Mouse (Mus musculus) layer of hippocampus, postnatal 25 days (tissue): ENCODE measurements around the gene Kpna1. TPM values are rescaled to one million over a fixed set of nuclear protein-coding genes. Genes with fewer than 3 reads are reported as not detected.
"Not testable (repeated sequence)": the region's sequence is repeated elsewhere in the genome, so short reads cannot be mapped to it uniquely, and the experiment has no call there.

Source experiments
- DNase-seq, 2 experiments: peaks; one replicate each; pipeline ENCODE4 v3.0.0; 2022; ENCODE audit warnings: mixed read lengths in 2 of 2, low spot score in 1 of 2; ENCODE audit errors: extremely low spot score in 1 of 2
- total RNA-seq, 2 experiments: library from RNA; stranded (reverse); gene quantifications; 2 replicates each; pipeline ENCODE4 v1.2.3; 2021

The Kpna1 gene
- total RNA-seq, 2 experiments from 2014 or later: 125 to 138 TPM

DNA sequence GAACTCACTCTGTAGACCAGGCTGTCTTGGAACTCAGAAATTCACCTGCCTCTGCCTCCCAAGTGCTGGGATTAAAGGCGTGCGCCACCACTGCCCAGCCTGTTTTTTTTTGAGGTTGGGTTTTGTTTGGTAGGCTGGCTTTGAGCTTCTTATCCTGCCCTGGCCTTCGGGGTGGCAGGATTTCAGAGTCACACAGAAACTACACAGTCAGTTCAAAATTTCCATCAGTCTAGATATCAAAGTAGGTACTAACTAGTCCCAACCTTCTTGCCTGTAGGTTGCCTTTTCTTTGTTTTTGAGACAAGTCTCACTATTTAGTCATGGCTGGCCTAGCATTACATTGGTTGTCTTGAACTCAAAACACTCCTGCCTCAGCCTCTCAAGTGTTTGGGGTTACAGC lies 5.9 kb downstream of the Kpna1 start:
- no peak for DNase-seq

DNA sequence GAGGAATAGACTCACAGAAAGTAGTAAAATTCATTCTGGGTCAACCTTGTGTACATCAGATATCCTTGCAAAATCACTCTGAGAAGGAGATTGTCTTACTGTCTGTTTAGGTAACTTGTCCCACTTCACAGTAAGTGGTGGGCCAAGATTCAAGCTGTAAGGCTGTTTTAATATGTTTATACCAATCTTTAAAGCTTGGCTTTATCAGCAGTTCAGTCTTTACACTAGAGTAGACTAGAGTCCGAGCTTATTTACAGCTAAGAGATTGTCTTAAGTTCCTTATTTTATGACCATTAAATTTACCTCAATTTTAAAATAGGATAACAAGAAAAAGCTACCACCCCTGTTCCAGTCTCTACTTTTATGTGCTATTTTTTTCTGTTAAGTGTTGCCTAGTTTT lies 9.4 kb downstream of the Kpna1 start:
- no peak for DNase-seq

DNA sequence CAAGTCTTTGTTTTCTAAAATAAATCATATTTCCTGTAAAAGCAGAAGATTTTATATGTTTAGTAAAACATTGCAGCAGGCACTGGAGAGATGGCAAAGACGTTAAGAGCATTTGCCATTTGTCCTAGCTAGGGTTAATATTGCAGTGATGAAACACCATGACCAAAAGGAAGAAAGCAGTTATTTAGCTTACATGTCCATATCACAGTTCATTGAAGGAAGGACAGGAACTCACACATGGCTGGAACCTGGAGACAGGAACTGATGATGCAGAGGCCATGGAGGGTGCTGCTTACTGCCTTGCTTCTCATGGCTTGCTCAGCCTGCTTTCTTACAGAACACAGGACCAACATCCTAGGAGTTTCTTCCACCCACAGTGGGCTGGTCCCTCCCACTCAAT lies 13.8 kb downstream of the Kpna1 start:
- DNase-seq: no peak

DNA sequence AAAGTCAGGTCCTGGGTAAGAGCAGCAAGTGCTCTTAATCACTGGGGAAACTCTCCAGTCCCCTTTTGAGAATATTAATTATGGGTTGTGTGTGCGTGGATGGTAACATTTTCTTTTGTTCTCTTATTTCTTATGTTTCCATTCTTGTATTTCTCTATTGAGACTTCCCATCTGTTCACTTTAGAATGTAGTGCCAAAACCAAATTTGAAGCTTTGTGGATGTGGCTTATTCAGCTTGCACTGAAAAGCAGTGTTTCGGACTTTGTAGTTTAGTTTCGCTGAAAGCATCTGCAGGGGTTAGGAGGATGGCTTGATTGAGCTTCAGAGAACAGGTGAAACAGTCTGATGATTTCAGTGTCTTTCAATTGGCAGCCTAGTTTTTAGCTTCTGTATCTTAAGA lies 14.8 kb downstream of the Kpna1 start:
- no peak for DNase-seq

DNA sequence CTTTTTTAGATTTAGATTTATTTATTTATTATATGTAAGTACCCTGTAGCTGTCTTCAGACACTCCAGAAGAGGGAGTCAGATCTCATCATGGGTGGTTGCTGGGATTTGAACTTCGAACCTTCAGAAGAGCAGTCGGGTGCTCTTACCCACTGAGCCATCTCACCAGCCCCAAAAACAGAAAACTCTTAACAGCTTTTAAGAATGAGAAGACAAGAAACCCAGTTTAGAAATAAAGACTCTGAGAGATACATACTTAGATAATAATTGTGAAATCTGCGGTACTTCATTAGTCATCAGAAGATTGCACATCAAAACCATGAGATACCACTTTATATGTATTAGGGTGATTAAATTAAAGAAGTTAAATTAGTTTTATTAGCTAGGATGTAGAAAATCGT lies 20.3 kb downstream of the Kpna1 start:
- DNase-seq: not testable (repeated sequence)

DNA sequence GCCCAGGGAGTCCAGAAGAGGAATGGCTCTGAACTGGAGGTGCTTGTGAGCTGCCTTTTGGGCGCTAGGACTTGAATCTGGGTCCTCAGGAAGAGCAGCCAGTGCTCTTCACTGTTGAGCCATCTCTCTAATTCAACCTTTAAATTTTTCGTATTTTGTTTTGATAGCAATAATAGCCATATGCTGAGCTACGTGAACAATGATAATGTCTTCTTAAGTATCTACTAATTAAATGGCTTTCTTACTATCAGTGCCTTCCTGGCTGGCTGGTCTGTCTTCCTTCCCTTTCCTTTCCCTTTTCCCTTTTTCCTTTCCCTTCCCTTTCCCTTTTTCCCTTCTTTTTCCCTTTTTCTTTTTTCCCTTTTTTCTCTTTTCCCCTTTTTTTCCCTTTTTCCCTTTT lies 29.8 kb downstream of the Kpna1 start:
- DNase-seq: no peak

DNA sequence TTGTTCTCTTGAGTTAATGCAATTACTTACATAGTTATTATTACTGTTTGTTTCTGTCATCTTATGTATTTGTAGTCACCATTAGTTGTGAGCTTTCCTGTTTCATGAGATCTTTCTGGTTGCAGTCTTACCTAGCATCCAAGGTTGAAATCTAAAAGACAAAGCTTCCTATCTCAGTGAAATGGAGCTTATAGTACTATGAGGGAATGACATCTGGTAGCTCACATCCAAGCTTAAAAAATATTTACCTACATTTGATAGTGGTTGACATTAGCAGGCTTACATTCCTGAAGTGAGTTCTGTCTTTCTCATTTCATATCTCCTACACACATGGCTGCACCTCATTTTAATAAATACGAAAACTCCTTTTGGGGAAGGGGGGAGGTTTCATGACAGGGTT lies 37.8 kb downstream of the Kpna1 start:
- no peak for DNase-seq

DNA sequence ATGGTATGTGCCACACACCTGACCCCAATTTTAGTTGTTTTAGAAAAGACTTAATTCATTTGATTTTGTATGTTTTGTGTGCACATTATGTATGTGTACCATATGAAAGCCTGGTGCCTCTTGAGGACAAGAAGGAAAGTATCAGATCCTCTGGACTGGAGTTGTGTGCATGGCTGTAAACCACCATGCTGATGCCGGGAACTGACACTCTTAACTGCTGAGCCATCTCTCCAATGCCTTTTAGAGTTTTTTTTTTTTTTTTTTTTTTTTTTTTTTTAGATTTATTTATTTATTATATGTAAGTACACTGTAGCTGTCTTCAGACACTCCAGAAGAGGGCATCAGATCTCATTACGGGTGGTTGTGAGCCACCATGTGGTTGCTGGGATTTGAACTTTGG lies 49.6 kb downstream of the Kpna1 start:
- not testable (repeated sequence) for DNase-seq

DNA sequence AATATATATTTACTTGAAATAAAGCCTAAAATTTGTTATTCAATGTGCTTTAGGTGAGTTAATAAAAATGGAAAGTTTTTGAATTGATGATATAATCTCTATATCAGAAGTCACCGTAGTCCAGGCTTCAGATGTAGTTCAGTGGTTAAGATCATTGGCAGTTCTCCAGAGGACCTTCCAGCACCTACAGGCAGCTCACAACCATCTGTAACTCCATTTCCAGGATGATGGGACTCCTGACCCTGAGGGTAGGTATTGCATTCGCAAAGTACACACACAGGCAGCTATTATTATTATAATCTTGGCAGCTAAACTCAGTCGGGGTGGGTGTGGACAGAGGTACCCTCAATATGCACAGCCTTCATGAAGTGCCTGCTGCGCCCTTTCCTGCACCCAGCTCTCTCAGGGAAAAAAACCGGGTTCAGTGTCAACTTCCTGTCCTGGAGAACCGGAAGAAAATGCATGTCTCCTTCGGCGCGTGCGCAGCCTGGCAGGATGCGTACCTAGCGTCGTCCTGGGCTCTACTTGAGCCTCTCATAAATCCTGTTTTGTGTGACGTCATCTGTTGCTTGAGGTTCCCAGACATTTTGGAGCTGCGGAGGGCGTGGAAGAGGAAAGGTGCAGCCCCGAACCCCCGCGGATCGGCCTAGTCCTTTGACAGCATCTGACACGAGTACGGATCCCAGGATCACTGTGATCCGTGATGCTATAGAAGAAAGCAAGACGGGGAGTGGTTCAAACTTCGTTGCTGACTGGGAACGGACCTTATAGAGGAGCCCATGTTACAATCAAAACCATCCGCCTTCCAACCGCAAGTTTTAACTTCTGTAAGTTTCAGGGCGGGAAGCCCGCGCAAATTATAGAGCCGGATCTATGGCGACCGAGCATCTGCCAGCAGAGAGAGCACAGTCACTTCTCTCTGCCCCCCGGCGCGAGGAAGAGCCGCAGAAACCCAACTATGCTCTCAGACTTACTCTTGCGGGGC lies 62.4 kb downstream of the Kpna1 start, which contains the start of gene Wdr5b:
TSS of gene Wdr5b (plus strand) at position 551 of the 985 bp plus-strand sequence.
- DNase-seq: peak; percentile 70 to 80

DNA sequence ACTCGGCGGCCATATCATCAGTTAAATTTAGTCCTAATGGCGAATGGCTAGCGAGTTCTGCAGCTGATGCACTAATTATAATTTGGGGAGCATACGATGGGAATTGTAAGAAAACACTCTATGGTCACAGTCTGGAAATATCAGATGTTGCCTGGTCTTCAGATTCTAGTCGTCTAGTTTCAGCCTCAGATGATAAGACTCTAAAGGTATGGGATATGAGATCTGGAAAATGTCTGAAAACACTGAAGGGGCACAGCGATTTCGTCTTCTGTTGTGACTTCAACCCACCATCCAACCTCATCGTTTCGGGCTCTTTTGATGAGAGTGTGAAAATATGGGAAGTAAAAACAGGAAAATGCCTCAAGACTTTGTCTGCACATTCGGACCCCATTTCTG lies 63.1 kb downstream of the Kpna1 start:
- no peak for DNase-seq

DNA sequence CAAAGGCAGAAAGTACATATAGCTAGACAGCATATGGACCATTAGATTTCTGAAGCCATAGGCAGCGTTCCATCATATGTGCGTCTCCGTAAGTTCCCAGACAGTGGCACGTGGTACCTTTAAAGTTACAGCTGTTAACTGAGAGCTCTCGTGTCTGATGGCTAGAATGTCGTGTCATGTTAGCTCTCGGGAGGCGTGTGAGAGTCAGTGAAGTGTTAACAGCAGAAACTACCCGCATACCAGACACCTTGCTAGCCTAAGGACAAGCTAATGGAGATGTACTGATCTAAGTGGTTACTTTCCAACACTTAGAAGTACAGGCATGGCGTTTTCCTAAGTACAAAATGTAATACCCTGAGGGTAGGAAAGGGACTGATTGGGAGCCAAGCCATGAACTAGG lies 64.5 kb downstream of the Kpna1 start:
- DNase-seq: no peak

DNA sequence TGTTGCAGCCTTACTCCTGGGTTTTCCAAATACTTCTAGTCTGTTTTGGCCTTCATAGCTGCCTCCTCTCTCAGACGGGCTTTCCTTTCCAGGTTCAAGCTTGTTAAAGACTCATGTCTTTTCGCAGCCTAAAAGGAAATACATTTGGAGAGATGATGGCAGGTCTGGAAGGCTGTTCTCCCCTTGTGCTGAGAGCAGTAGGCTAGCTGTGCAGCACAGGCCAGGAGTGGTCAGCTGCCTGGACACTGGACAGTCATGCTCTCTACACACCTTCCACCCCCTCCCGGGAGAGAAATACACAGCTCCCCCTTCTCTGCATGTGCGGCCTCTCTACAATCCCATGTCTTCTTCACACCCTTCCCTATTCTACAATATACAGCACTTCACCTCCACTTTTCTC lies 65.4 kb downstream of the Kpna1 start:
- no peak for DNase-seq

DNA sequence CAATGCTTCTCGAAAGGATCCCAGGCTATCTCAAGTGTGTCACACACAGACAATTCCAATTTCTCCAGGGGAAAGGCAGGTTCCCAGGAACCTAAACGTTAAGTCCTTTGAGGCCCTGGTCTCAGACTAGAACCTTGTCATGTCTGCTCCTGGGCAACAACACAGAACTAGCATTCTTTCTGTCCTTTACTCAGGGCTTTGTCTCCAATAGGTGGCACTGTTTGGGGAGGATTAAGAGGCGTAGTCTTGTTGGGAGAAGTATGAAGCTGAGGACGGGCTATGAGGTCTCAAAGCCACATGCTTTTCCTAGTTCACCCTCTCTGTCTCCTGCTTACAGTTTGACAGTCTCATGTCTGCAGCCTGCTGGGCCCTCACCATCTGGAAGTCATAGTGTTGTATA lies 69.0 kb downstream of the Kpna1 start:
- DNase-seq: no peak

DNA sequence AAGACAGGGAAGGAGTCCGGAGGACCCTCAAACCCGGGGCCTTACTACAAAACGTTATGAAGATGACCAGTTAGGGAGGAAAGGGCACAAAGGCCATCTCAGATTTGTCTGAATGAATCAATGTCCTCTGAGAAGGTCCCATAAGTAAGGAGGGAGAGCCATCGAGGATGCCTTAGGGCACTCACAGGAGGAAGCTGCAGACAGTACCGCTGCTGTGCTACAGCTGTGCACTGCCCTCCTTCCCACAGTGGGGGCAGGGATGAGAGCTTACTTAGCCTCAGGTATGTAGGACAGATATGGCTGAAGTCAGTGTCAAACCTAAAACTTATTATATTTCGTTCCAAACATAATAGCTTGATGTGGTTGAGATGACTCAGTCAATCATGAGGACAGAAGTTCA lies 72.9 kb downstream of the Kpna1 start:
- no peak for DNase-seq

DNA sequence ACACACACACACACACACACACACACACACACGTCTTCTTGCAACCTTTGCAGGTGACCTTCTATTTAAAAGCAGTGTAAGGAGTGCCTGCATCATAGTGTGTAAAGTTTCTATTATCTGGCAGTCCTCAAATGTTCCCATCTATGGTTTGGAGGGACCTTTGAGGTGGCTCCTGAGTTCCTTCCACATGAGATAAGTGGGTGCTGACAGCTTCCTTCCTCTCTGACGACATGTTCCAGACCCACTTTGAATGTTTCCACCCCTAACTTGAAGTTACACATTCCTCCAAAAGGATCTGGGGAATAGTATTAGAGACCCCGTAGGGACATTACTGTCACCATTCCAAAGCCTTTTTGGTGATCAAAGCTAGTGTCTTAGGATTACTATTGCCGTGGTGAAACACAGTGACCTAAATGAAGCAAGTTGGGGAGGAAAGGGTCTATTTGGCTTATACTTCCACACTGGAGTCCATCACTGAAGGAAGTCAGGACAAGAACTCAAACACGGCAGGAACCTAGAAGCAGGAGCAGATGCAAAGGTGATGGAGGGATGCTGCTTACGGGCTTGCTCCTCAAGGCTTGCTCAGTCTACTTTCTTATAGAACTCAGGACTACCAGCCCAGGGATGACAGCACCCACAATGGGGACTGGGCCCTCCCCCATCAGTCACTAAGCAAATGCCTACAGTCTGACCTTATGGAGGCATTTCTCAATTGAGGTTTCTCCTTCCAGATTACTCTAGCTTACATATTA lies 75.2 kb downstream of the Kpna1 start:
- no peak for DNase-seq

DNA sequence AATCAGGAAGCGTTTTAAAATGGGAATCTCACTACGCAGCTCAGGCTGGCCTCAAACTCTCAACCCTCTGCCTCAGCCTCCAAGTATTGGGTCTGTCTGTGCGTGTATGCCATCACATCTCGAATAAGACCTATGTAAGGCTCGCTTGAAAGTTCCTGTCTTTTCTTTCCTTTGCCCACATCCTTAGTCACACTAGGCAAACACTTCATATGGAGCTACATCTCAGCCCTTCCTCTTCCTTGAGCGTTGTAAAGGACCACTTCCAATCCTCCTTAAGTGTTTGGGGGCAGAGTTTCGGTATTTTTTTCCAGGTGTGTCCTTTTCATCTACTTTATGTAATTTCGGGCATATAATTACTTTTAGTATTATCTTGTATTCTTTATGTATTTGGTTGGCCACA lies 76.4 kb downstream of the Kpna1 start:
- no peak for DNase-seq

DNA sequence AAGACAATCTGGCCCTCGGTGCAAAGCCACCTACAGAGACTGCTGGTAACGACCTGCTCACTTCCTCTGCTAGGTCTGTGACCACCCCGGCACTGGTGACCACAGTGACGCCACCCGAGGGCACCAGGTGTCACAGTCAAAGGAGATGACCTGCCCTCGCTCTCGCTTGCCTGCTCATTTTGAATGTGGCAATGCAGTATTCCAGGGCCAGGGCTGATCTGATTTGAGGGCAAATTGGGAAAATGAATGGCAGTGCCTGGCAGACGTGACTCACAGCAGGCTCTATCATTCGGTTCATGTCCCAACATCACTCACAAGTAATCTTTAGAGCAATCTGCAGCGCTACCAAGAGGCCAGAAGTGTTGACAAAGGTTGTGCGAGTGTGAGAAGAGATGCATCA lies 77.9 kb downstream of the Kpna1 start:
- DNase-seq: no peak

DNA sequence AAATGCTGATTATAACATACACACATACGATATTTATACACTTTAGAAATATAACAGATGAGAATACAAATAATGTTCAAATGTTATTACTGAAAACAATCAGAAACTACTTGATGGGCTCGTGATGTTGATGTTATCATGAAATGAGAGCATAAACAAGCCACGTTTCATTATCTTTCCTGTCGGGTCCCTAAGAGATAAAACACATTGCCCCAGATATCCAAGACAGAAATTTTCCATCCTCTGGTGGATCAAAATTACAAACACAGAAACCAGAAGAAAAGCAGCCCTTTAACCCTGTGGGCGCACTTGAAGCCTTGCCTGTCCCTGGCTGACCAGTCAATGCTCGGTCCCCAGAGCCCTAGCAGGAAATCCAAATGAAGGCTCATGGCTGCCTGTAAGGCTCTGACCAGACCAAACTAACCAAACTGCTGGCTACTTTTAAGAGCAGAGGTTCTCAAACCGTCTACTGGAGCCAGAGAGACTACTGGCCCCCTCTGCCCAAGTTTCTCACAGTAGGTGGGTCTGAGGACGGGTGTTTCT lies 79.5 kb downstream of the Kpna1 start:
- DNase-seq: no peak

DNA sequence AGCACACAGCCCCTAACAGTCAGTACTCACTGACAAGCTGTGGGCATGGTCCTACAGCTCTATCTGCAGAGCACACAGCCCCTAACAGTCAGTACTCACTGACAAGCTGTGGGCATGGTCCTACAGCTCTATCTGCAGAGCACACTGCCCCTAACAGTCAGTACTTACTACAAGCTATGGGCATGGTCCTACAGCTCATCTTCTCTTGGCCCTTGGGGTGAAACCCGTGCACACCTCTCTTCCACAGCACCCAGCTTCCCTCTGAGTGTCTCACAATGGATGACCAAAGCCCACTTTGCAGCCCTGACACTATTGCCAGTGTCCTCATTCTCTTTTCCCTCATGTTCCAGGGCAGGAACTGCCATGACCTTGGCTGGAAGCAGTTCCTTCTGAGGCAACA lies 84.0 kb downstream of the Kpna1 start:
- DNase-seq: not testable (repeated sequence)

DNA sequence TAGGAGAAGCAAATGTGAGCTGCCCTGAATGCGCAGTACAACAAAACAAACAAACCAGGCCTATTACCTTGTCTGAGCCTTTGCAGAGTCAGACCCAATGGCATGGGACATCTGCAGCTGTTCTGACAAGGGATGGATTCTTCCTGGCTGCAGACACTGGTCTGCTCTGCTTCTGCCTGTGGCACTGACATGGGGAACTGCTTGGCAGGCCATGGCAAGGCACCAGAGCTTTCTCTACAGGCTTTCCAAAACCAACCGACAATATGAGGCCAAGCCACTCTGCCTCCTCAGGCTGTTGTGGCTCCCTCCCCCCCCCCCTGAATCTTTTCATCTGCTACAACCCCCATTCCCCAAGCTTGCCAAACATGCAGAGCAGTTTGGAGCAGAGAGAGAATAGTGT lies 84.8 kb downstream of the Kpna1 start:
- DNase-seq: no peak

DNA sequence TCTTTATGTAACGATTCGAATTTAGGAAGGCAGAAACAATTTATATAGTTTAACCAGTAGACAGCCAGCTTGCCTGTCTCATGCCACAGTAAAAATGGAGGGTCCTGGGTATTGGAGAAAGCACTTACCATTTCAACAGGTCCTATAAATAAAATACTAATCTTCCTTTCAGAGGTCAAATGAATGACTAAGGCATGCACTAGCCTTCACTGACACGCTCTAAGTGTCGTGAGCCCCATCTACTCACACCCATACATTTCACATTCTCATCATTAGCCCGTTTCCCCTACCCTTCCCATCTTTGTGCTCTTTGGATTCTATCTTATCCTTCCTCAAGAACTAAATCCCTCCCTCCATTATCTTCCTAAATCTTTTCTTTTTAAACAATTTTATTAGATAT lies 86.4 kb downstream of the Kpna1 start:
- DNase-seq: no peak
